ENCODE assay signal across 21 mouse cellular contexts in genomic region chr12:82325502-82325901, GRCm38 (mm10).
DNase-seq lines count a peak whose midpoint lies in the region; ATAC-seq and TF ChIP-seq lines count a peak whose summit lies in the region.
"Had no signal": no experiment of that assay in that cellular context is flagged by ENCODE, and none has a peak within 500 bp of the region (broad histone marks: within the 10 kb centered on the region; RNA-seq: fewer than 3 reads in every experiment).

No protein-coding gene starts in this region.

- in situ Hi-C loops in CH12.LX (cut with MboI; ENCODE audit: low pct_ligation_motif_present, low pct_unique_long_range_greater_than_20kb, low sequenced_read_pairs): no loop called here

- H3K4me2 ChIP-seq in CH12.LX (ENCODE audit: insufficient read depth, low read depth, poor library complexity, severe bottlenecking): no peak overlapping the region
- no peak overlapping the region for H3K4me2 ChIP-seq in stomach, postnatal 0 days (replicated peaks; ENCODE audit: low read depth)
- no peak overlapping the region for H3K4me2 ChIP-seq in liver, embryonic 12.5 days
- no peak overlapping the region for H3K4me2 ChIP-seq in hindbrain, embryonic 12.5 days (replicated peaks)
- H3K4me2 ChIP-seq: embryonic facial prominence, embryonic 12.5 days; forebrain, embryonic 12.5 days; heart, embryonic 13.5 days; hindbrain, embryonic 14.5 days; intestine, embryonic 15.5 days had no signal

- H3K9me3 ChIP-seq in CH12.LX (replicated peaks; ENCODE audit: low read length): no peaks in the 10 kb centered on the region
- no peaks in the 10 kb centered on the region for H3K9me3 ChIP-seq in stomach, postnatal 0 days (ENCODE audit: control insufficient read depth, low read length)
- H3K9me3 ChIP-seq in liver, embryonic 12.5 days (replicated peaks): no peaks in the 10 kb centered on the region
- no peaks in the 10 kb centered on the region for H3K9me3 ChIP-seq in hindbrain, embryonic 12.5 days (replicated peaks)
- H3K9me3 ChIP-seq: embryonic facial prominence, embryonic 12.5 days; forebrain, embryonic 12.5 days; heart, embryonic 13.5 days; intestine, embryonic 15.5 days had no signal

- no peak; the same call in 1 of the 2 replicates for TF ChIP-seq RAD21 in CH12.LX (IDR thresholded peaks at IDR 0.05; ENCODE audit: low read depth, low read length)

- H3K79me2 ChIP-seq in CH12.LX (replicated peaks; ENCODE audit: control insufficient read depth, extremely low read depth, insufficient read depth, poor library complexity, severe bottlenecking): no peaks in the 10 kb centered on the region

- no peak overlapping the region for H3K4me3 ChIP-seq in CH12.LX (replicated peaks in 1 of 3; ENCODE audit: low read depth in 2 of 3, low read length in 2 of 3, poor library complexity in 1 of 3)
- H3K4me3 ChIP-seq in stomach, postnatal 0 days (ENCODE audit: low read depth, low read length): no peak overlapping the region
- H3K4me3 ChIP-seq in liver, embryonic 12.5 days: no peak overlapping the region
- no peak overlapping the region for H3K4me3 ChIP-seq in hindbrain, embryonic 12.5 days
- H3K4me3 ChIP-seq: embryonic facial prominence, embryonic 12.5 days; forebrain, embryonic 12.5 days; heart, adult 2 months; heart, embryonic 13.5 days; intestine, embryonic 15.5 days had no signal

- peaks cover 2 to 26% of the 10 kb centered on the region in 2 experiments for H3K4me1 ChIP-seq in CH12.LX (ENCODE audit: control insufficient read depth in 1 of 2, insufficient read depth in 2 of 2)
- H3K4me1 ChIP-seq in stomach, postnatal 0 days (replicated peaks; ENCODE audit: control insufficient read depth, insufficient read depth): no peaks in the 10 kb centered on the region
- H3K4me1 ChIP-seq in liver, embryonic 12.5 days: no peaks in the 10 kb centered on the region
- H3K4me1 ChIP-seq in hindbrain, embryonic 12.5 days: peaks cover 7% of the 10 kb centered on the region

- H3K36me3 ChIP-seq in CH12.LX (replicated peaks in 1 of 2; ENCODE audit: control insufficient read depth in 1 of 2, insufficient read depth in 1 of 2, low read length in 1 of 2): peaks cover 0 to 8% of the 10 kb centered on the region in 2 experiments
- H3K36me3 ChIP-seq in stomach, postnatal 0 days (ENCODE audit: control insufficient read depth, insufficient read depth, low read length): no peaks in the 10 kb centered on the region
- no peaks in the 10 kb centered on the region for H3K36me3 ChIP-seq in liver, embryonic 12.5 days
- no peaks in the 10 kb centered on the region for H3K36me3 ChIP-seq in hindbrain, embryonic 12.5 days
- H3K36me3 ChIP-seq: embryonic facial prominence, embryonic 12.5 days; forebrain, embryonic 12.5 days; heart, embryonic 13.5 days; intestine, embryonic 15.5 days had no signal

- TF ChIP-seq EP300 in CH12.LX (IDR thresholded peaks at IDR 0.05; ENCODE audit: low read length): no peak
- no peak for TF ChIP-seq EP300 in stomach, postnatal 0 days (optimal IDR thresholded peaks at IDR 0.05)

- dilution Hi-C loops in CH12.LX (cut with MboI; ENCODE audit: extremely low pct_ligation_motif_present, extremely low pct_unique_long_range_greater_than_20kb, low sequenced_read_pairs): no loop called here

- no peak overlapping the region for H3K9ac ChIP-seq in CH12.LX (ENCODE audit: insufficient read depth, low read depth)
- no peak overlapping the region for H3K9ac ChIP-seq in stomach, postnatal 0 days (ENCODE audit: low read length)
- H3K9ac ChIP-seq in liver, embryonic 12.5 days: no peak overlapping the region
- H3K9ac ChIP-seq in hindbrain, embryonic 12.5 days: no peak overlapping the region
- H3K9ac ChIP-seq: embryonic facial prominence, embryonic 12.5 days; forebrain, embryonic 12.5 days; heart, embryonic 13.5 days; hindbrain, embryonic 14.5 days; intestine, embryonic 15.5 days had no signal

- 0 out of 4 replicates have a peak, but pooled peaks of 1 of the 2 experiments have one; percentile 1 for TF ChIP-seq CTCF in CH12.LX (conservative IDR thresholded peaks at IDR 0.05 in 1 of 2, IDR thresholded peaks at IDR 0.05 in 1 of 2; ENCODE audit: low read depth in 2 of 2, low read length in 2 of 2)
- no peak for TF ChIP-seq CTCF in stomach, postnatal 0 days (IDR thresholded peaks at IDR 0.05; ENCODE audit: low read depth)

- H3K27ac ChIP-seq in CH12.LX (ENCODE audit: insufficient read depth, low read depth): no peak overlapping the region
- no peak overlapping the region for H3K27ac ChIP-seq in stomach, postnatal 0 days (replicated peaks)
- H3K27ac ChIP-seq in liver, embryonic 12.5 days: no peak overlapping the region
- H3K27ac ChIP-seq in hindbrain, embryonic 12.5 days: no peak overlapping the region
- H3K27ac ChIP-seq: embryonic facial prominence, embryonic 12.5 days; forebrain, embryonic 12.5 days; heart, adult 2 months; heart, embryonic 13.5 days; hindbrain, embryonic 14.5 days; intestine, embryonic 15.5 days had no signal

- no peaks in the 10 kb centered on the region for H3K27me3 ChIP-seq in CH12.LX (replicated peaks)
- no peaks in the 10 kb centered on the region for H3K27me3 ChIP-seq in stomach, postnatal 0 days (ENCODE audit: control insufficient read depth, insufficient read depth, low read length)
- H3K27me3 ChIP-seq in liver, embryonic 12.5 days (replicated peaks): no peaks in the 10 kb centered on the region
- no peaks in the 10 kb centered on the region for H3K27me3 ChIP-seq in hindbrain, embryonic 12.5 days
- H3K27me3 ChIP-seq: embryonic facial prominence, embryonic 12.5 days; forebrain, embryonic 12.5 days; heart, embryonic 13.5 days; intestine, embryonic 15.5 days had no signal

- no peak for TF ChIP-seq POLR2A in CH12.LX (IDR thresholded peaks at IDR 0.05; ENCODE audit: low read depth, low read length)

- WGBS in stomach, postnatal 0 days: 78% methylated on average over 3 of the region's 3 CpGs
- whole genome bisulfite sequencing in liver, embryonic 12.5 days (ENCODE audit: insufficient replicate concordance): 76% methylated on average over 3 of the region's 3 CpGs
- 86% methylated on average over 3 of the region's 3 CpGs for WGBS in hindbrain, embryonic 12.5 days

- DNase-seq in 3T3-L1 (ENCODE audit: low read depth, low spot score): peak; percentile 7
- DNase-seq in CH12.LX (ENCODE audit: extremely low read depth): no peak
- peak; percentile 89 for DNase-seq in ZHBTc4 (ENCODE audit: low read depth, low spot score)
- no peak for DNase-seq in stomach, postnatal 0 days (ENCODE audit: low spot score)
- DNase-seq: adrenal gland, postnatal 10 days; B cell, adult 2 months; cerebellum, adult 11-12 months; cerebellum, adult 9-10 months; cerebellum, postnatal 25 days; gastrocnemius, postnatal 10 days; heart, adult 2 months; heart, postnatal 4 days had no signal

- ATAC-seq in stomach, postnatal 0 days (ENCODE audit: low FRiP score, low TSS enrichment): peak; percentile 45; the same call in 1 of the 2 replicates
- ATAC-seq in liver, embryonic 12.5 days: no peak
- ATAC-seq in hindbrain, embryonic 12.5 days (ENCODE audit: low FRiP score): no peak
- ATAC-seq: CD4-positive, CD25-positive, alpha-beta regulatory T cell, adult 4 months; forebrain, embryonic 16.5 days; intestine, embryonic 15.5 days had no signal

TF ChIP-seq in CH12.LX, 34 proteins besides CTCF, POLR2A, EP300 and RAD21:
- TF ChIP-seq SMC3 (IDR thresholded peaks at IDR 0.05; ENCODE audit: low read depth, low read length) (0 out of 2 replicates have a peak, but pooled peaks have one; percentile 2), KAT2A (IDR thresholded peaks at IDR 0.05; ENCODE audit: insufficient replicate concordance, low read length) (no peak)

Comparison
In these comparisons a context has a peak if more than half of its experiments do, and no peak if none do; other contexts are left out.
1. DNase-seq: peak in 3T3-L1 (single experiment) and ZHBTc4 (single experiment); none in CH12.LX (single experiment) and stomach, postnatal 0 days (single experiment).